Mouse (Mus musculus) bone marrow, adult 2 months (tissue): ENCODE measurements around the gene Gpat3.

Experiments used
- CTCF ChIP-seq: fragments of 200-500 bp; IDR thresholded peaks from 2 replicates; pipeline ENCODE4 v1.5.1; 2011; ENCODE audit warnings: low read length, control low read depth; ENCODE audit not compliant: control insufficient read depth, insufficient read depth
- POLR2A ChIP-seq: fragments of 200-500 bp; IDR thresholded peaks from 2 replicates; pipeline ENCODE4 v1.6.1; 2011; ENCODE audit warnings: low read depth, mild to moderate bottlenecking, control low read depth, low read length, borderline replicate concordance; ENCODE audit not compliant: control insufficient read depth

DNA sequence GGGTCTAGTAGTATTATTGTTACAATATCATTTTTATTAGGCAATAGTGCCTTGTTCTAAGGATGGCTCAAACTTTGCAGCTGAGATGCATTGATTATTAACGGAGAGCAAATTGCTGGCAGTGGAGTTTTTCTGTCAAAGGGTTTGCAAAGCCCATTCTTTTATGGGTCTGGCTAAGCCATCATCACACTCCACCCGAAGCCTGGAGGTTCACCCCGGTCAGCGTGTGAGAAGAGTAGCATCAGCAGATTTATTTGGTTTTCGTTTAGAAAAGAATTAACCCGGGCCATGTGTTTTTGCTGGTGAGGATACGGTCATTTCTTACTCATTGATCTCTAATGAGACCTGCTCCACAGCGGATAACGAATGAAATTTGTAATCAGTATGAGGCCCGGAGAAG is 99.8 kb downstream of the Gpat3 start:
- TF ChIP-seq CTCF (no peak), POLR2A (no peak)
